ENCODE assay signal across 16 mouse cellular contexts in the genomic region with DNA sequence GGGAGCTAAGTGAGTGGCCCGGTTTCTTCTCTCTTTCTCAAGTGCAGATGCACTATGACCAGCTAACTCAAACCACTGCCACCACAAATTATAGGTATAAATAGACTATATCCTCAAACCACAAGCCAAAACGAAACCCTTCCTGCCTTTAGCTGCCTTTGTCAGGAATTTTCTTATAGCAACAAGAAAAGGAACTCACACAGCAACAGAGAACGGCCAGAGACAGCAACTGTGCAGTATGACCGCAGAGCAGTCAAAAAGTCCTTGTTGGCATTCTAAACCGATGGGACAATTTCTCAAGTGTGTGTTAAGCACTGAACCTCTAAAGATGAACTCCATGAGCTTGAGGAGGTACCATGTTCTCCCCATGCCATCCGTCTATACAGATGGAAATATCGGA.
"Had no signal": no experiment of that assay in that cellular context is flagged by ENCODE, and none has a peak within 500 bp of the region (broad histone marks: within the 10 kb centered on the region; RNA-seq: fewer than 3 reads in every experiment).

No protein-coding gene starts in this region.

- H3K9me3 ChIP-seq: limb, embryonic 12.5 days; liver, embryonic 13.5 days; lung, embryonic 15.5 days; midbrain, embryonic 10.5 days had no signal

- H3K4me3 ChIP-seq: limb, embryonic 12.5 days; liver, embryonic 13.5 days; lung, embryonic 15.5 days; midbrain, embryonic 10.5 days; myocyte had no signal

- H3K27ac ChIP-seq: kidney, postnatal 0 days; limb, embryonic 12.5 days; liver, embryonic 13.5 days; lung, embryonic 15.5 days; macrophage; midbrain, embryonic 10.5 days; stomach, postnatal 0 days had no signal

- H3K36me3 ChIP-seq: liver, embryonic 13.5 days had no signal

- ATAC-seq: liver, postnatal 0 days had no signal

- DNase-seq: kidney, adult 9 months; kidney, postnatal 36 days; layer of hippocampus, adult 9-11 months; layer of hippocampus, postnatal 36 days; liver; liver, embryonic 13.5 days; liver, postnatal 0 days; lung, postnatal 14 days; thymus, postnatal 4 days had no signal

- H3K4me2 ChIP-seq: limb, embryonic 12.5 days; liver, embryonic 13.5 days; lung, embryonic 15.5 days had no signal

- H3K4me1 ChIP-seq: limb, embryonic 12.5 days; liver, embryonic 13.5 days; midbrain, embryonic 10.5 days had no signal

- H3K27me3 ChIP-seq: limb, embryonic 12.5 days; liver, embryonic 13.5 days; lung, embryonic 15.5 days had no signal

- H3K9ac ChIP-seq: limb, embryonic 12.5 days; liver, embryonic 13.5 days; liver, postnatal 0 days; lung, embryonic 15.5 days had no signal
